Mouse (Mus musculus) adrenal gland, postnatal 36 days (tissue): ENCODE data around the gene Lamb3. TPM values are rescaled to one million over a fixed set of nuclear protein-coding genes. Genes with fewer than 3 reads are reported as not detected.
"Not testable (repeated sequence)": the region's sequence is repeated elsewhere in the genome, so short reads cannot be mapped to it uniquely, and the experiment has no call there.

Source experiments
- DNase-seq, 2 experiments: peaks; one replicate each; pipeline ENCODE4 v3.0.0; 2021; ENCODE audit warnings: mixed read lengths in 1 of 2
- total RNA-seq, 2 experiments: library from RNA; stranded (reverse); gene quantifications; 2 replicates each; pipeline ENCODE4 v1.2.3; 2021

Lamb3 gene
- total RNA-seq, 2 experiments from 2014 or later: 2.1 to 3.0 TPM

GRCm38 (mm10) chr1:193243571-193244193 lies 36.2 kb downstream of the Lamb3 start:
- DNase-seq: no peak

DNA sequence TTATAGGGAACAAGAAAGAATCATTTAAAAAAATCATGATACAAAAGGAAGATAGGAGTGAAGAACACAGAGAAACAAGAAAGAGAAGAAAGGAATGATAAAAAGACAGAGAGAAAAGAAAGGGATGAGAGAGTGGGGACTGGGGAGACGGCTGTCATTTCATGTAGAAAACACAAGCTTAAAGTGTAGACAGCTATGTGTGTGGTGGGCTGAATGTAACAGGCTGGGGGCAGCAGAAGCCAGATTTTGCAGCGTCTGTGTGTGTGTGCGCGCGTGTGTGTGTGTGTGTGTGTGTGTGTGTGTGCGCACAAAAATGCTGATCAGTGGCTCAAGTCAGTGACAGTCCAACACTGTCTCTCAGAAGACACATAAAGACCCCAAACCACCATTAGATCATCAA lies 36.7 kb downstream of the Lamb3 start:
- DNase-seq: no peak

DNA sequence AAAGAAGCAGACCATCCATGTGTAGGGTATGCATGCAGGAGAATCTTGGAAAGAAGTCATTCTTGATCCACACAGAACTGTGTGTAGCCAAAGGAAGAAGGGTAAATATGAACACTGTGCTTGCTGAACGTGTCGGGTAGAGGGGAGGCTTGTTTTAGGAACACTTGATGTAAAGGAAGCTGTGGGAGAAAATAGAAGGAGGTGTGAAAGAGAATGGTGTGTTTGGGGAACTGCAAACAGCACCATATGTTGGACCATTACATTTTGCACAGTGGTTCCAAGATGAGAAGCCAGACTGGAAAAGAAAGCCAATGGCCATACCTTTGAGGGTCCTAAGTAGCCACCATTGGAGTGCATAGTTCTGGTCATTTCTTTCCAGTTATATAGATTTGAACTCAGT lies 42.5 kb downstream of the Lamb3 start:
- no peak for DNase-seq

DNA sequence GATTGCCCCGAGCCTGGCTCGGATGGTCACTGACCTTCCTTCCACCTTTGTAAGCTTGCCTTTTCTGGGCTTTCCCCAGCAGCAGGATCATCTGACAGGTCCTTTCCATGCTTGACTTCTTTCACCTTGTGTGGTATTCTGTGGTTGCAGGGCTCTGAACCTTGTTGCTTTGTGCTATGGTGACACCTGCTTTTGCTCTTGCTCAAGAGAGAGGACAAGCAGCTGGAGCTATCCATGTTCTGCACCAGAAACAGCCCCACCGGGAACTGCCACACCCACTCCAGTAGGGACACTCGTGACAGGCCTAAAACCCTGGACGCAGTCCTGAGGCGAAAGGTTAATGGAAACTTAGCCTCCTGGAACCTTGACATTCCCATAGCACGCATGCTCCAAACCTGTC lies 43.9 kb downstream of the Lamb3 start:
- no peak for DNase-seq

GRCm38 (mm10) chr1:193252616-193253015 lies 45.1 kb downstream of the Lamb3 start:
- DNase-seq: no peak

- DNase-seq: not testable (repeated sequence)
Measured at GRCm38 (mm10) chr1:193253895-193254294, 46.4 kb downstream of the Lamb3 start.

- DNase-seq: no peak
Measured at GRCm38 (mm10) chr1:193255032-193255431, 47.5 kb downstream of the Lamb3 start.

DNA sequence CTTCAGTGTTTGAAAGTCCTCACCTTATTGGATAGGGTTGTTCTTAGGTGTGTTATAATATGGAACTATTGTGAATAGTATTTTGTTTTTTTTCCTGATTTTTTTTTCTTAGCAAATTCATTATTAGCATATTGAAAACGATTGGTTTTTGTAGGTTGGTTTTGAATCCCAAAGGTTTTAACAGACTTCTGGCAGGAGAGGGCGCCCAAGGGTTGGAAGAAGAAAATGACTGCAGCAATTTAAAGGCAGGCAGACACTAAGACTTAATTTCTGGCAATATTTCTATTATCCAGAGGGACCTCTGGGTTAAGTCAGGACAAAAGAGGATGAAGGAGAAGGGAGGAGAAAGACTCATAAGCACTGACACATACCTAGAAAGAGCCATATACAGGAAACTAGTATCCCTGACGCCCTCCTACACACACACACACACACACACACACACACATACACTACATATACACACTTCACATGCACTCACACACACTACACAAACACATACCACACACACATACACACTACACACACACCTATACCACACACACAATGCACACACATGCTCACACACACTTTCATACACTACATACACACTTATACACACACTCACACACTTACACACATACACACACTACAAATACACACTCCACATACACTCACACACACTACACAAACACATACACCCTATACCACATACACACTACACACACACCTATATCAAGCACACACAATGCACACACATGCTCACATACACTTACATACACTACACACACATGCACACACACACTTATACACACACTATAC lies 48.2 kb downstream of the Lamb3 start:
- peak; percentile 79 to 82 for DNase-seq

GRCm38 (mm10) chr1:193256289-193256577 lies 48.7 kb downstream of the Lamb3 start:
- DNase-seq: no peak

DNA sequence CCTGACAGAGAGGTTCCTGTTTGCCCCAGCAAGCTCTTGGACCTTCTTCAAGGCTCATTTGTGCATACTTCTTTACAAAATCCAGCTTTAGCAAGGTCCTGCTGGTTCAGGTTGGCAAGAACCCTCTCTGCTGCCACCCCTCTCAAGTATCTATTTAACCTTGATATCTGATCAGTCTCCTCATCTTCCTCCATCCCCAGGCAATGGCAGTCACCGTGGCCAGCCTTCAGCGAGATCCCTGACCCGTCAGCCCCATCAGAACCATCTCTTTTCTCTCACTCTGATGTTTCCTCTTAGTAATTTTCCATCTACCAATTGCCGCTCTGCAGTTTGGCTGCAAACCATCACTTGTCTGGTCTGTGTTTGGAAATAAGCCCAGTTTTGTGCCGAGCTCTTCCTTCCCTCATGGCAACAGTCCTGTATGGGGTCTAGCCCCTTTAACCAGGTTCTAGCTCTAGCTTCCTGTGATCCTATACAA lies 49.2 kb downstream of the Lamb3 start:
- DNase-seq: peak in 1 of 2 experiments; percentile 23

DNA sequence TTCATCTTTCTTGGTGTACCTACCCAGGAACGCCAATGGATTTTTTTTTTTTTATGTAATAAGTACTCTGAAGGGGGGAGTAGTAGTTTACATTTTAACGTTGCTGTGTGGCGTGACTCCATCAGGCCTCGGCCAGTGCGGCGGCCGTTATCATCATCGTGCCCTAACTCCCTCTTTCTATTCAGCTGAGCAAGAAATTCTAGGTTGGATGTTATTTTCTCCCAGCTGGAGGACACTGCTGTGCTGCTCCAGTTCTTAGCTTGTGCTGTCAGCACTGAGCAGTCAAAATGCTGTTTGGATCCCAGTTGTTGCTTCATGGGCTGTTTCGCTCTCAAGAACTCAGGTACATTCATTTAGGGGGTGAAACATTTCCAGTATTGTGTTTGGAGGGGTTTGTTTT lies 52.1 kb downstream of the Lamb3 start:
- DNase-seq: no peak

DNA sequence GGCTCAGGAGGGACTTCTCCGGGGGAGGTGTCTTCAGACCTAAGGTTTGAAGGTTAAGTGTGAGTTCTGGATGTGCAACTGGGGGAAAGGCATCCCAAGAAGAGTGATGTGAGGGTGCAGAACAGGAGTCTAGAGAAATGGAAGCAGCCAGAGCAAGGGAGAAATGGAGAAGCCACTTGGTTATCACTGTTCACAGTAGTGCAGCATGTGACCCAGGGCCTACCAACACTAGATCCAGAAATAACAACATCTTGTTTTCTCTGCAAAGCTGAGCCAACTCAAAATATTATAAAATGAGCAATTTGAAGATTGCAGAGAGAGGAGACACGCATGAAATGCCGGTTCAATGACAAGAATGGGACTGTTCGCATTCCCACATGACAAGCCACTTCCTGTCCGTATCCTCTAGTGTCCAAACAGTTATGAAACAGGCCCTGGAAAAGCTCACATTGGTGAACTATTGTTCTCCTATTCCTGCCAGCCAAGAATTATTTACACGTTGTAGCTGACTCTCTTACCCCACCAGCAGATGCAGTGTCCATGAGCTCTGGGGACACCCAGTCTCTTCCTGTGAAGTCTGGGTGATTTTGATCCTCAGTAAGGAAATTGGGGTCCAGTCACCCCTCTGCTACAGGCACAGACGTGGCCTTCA lies 54.5 kb downstream of the Lamb3 start:
- DNase-seq: no peak

DNA sequence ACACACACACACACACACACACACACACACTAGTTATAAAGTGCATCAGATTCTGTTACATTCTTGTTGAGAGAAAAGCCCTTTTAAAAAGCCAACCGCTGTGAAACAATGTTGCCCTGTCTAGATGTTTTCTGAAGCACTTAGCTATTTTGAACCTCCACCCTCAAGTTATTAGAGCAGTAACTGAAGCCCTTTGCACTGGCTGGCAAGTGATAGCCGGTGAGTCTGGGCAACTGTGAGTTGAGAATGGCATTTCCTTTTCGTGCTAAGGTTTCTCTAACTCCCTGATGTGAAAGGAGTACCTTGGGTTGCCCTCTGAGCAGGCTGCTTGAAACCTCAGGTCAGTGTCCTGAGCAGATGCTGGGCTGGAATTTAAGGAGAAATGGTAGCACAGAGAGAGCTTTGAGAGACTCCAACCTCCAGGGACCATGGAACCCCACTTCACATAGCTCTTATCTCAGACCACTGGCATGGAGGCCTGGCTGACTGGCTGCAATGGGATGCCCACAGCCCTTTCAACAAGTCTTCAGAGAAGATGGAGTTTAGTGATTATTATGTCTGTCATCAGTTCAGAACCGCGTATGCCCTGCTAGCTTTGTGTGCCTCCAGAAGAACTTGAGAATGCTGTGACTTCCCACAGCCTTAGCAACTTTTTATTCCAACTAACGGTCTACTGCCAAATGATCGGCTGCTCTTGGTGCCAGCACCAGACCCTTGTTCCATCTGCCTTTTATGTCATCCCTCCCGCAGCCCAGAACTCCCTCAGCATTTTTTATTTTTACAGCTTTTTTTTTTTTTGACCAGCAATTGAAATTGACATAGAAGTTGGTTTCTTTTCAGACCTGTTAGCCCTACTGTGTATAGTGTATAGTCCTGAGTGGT lies 55.8 kb downstream of the Lamb3 start:
- DNase-seq: no peak

DNA sequence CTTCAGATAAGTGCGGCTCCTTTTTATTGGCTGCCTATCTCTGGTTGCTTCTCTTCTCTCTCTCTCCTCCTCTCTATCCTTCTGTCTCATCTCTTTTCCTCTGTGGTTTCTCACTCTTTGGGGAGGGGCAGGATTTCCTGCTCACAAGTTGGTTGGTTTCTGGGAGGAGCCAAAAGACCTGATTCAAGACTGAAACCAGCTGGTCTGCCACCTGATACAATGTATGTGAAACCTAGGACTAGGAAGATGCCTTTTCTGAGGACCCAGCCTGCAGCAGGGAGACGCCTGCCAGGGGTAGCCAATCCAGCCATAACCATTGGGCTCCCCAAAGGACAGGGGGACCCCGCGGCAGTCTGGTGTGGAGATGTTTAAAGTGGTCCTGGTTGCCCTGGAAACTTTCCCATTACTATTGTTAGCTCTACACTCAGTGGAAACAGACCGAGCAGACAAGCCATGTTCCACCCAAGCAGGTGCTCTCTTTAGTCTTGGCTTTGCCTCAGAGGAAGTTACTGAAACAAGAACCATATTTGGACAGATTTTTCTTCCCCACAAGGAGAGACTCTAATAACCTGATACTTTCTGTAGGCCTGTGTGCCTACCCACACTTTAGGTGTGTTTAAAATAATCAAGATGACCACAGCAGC lies 56.6 kb downstream of the Lamb3 start, which contains the start of gene Hsd11b1:
Gene Hsd11b1 (minus strand): TSS at position 121 of the 644 bp plus-strand sequence.
- no peak for DNase-seq

- DNase-seq: no peak
Measured at GRCm38 (mm10) chr1:193265734-193266133, 58.2 kb downstream of the Lamb3 start.

- DNase-seq: peak; percentile 25 to 39
Measured at GRCm38 (mm10) chr1:193270965-193271763, 63.7 kb downstream of the Lamb3 start.

DNA sequence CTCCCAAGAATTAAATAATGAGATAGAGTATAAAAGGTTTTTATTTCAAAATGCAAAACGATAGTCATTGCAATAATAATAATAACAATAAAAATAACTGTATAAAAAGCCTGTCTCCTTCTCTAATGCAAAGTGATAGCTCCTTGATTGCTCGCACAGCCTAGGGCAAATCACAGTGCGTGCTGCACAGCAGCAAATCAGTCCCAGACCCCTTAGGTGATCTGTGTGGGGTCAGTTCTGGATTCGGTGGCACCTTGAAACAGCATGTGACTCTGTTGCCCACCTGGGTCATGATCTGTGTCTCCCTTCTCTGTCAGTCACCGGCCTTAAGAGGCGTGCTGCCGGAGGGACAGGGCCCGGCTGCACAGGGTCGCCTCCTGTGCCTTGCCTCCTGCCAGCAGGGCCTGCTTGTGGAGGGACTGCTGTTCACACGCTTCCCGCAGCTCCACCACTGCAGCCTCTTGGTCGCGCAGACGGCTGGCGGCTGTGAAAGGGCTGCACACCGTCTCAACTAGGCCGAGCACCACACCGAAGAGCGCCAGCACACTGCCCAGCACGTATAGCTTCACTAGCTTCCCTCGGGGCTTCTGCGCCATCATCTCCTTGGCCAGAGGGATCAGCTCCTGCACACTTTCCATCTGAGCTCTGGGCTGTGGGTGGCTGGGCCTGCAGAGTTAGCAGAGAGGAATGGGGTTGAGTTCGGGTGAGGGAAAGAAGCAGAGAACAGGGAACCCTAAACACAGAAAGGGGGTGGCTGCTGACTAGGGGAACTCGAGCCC lies 64.8 kb downstream of the Lamb3 start:
- DNase-seq: peak; percentile 49 to 61

DNA sequence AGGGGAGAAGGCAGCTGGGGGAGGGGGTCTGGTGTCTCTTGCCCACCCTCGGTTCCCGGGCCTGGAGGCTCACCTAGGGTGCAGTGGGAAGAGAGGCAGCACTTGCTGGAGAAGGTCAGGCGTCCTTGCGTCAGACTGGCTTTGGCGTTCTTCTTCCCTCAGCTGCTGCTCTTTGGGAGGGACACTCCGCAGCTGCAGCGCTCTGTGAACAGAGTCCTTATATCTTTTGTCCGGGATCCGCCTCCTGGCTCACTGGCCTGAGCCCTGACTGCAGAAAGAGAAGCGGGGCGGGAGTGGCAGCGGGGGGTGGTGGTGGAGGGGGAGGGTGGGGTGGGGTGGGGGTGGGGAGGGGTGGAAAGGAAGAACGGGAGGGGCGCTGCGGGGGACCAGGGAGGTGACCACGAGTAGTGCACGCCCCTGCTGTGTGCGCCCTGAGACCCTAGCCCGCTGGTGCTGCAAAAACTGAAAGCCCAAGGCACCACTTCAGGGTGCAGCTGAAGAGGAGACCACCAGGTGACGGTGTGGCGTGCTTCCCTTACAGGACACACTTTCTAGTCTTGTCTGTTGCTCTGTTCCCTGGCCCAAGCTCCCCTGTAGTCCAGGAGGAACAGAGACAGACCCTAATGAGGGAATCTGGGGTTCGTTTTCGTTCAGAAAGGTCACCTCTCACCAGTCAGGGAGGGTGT lies 65.6 kb downstream of the Lamb3 start, which contains the start of gene G0s2:
Gene G0s2 (minus strand): TSS at position 302 of the 686 bp plus-strand sequence.
- peak; percentile 86 to 87 for DNase-seq

DNA sequence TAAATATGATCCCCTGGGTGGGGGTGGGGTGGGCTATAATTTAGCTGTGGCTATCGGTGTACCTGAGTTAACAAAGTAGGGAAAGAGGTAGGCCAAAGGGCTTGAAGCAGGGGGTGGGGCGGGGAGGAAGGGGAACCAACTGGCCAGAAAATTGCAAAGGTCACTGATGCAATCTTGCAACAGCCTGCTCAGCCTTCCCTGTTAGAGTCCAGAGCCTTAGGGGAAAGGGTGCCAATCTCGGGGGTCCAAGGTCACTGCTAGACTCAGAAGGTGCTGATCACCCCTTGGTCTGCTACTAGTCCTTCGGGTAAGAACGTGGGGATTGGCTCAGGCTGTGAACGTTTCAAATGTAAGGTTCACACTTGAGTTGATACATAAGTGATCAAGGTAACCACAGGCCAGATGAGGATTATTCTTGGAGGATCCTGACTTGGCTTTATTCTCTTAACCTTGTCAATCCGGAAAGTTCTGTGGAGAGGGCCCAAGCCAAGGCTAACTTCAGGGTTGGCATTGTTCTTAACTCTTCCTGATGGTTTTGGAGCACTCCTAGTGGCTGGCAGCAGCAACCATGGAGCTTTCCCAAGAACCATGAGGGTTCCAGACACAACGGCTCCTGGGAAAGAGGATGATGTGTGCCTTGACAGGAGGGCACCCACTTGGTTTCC lies 67.0 kb downstream of the Lamb3 start:
- DNase-seq: peak; percentile 24 to 45
